Mouse (Mus musculus) adrenal gland, postnatal 10 days (tissue): ENCODE data around the gene Mdh2. TPM values are rescaled to one million over a fixed set of nuclear protein-coding genes. Genes with fewer than 3 reads are reported as not detected.

Source experiments
- DNase-seq: peaks from one replicate; pipeline ENCODE4 v3.0.0; 2021; ENCODE audit warnings: mixed read lengths
- total RNA-seq, 2 experiments: library from RNA; stranded (reverse); gene quantifications; 2 replicates each; pipeline ENCODE4 v1.2.3; 2021

The Mdh2 gene
- total RNA-seq, 2 experiments from 2014 or later: 1,052 to 1,158 TPM

- no peak for DNase-seq
Measured at GRCm38 (mm10) chr5:135776546-135776945, 1.7 kb upstream of the Mdh2 start.

GRCm38 (mm10) chr5:135777796-135778470 is 347 bp upstream of the Mdh2 start, which contains the start of gene Styxl1:
Gene Styxl1 (minus strand): TSS chr5:135778385.
- no peak for DNase-seq

GRCm38 (mm10) chr5:135780331-135780730 is 2.1 kb downstream of the Mdh2 start:
- DNase-seq: no peak

- DNase-seq: no peak
Measured at GRCm38 (mm10) chr5:135782901-135783300, 4.6 kb downstream of the Mdh2 start.

- peak; percentile 96 for DNase-seq
Measured at GRCm38 (mm10) chr5:135793996-135794858, 15.9 kb downstream of the Mdh2 start.

GRCm38 (mm10) chr5:135794859-135795181 is 16.5 kb downstream of the Mdh2 start:
- no peak for DNase-seq

- DNase-seq: peak; percentile 23
Measured at GRCm38 (mm10) chr5:135799746-135800145, 21.5 kb downstream of the Mdh2 start.

- DNase-seq: no peak
Measured at GRCm38 (mm10) chr5:135800927-135801326, 22.6 kb downstream of the Mdh2 start.

- no peak for DNase-seq
Measured at GRCm38 (mm10) chr5:135802641-135803040, 24.4 kb downstream of the Mdh2 start.

- no peak for DNase-seq
Measured at GRCm38 (mm10) chr5:135803135-135803534, 24.9 kb downstream of the Mdh2 start.

- no peak for DNase-seq
Measured at GRCm38 (mm10) chr5:135803676-135804075, 25.4 kb downstream of the Mdh2 start.

- no peak for DNase-seq
Measured at GRCm38 (mm10) chr5:135804735-135805134, 26.5 kb downstream of the Mdh2 start.

- DNase-seq: peak; percentile 96
Measured at GRCm38 (mm10) chr5:135806555-135807262, 28.4 kb downstream of the Mdh2 start, which contains the start of gene Srrm3. Gene Srrm3 (plus strand): TSS chr5:135806890.

- DNase-seq: peak; percentile 33
Measured at GRCm38 (mm10) chr5:135807263-135807637, 29.0 kb downstream of the Mdh2 start.

GRCm38 (mm10) chr5:135812991-135813390 is 34.7 kb downstream of the Mdh2 start:
- peak; percentile 77 for DNase-seq

- DNase-seq: no peak
Measured at GRCm38 (mm10) chr5:135818491-135818890, 40.2 kb downstream of the Mdh2 start.

- no peak for DNase-seq
Measured at GRCm38 (mm10) chr5:135822316-135822944, 44.1 kb downstream of the Mdh2 start.

GRCm38 (mm10) chr5:135824517-135824916 is 46.2 kb downstream of the Mdh2 start:
- DNase-seq: peak; percentile 20

GRCm38 (mm10) chr5:135826225-135826624 is 47.9 kb downstream of the Mdh2 start:
- no peak for DNase-seq

- no peak for DNase-seq
Measured at GRCm38 (mm10) chr5:135829381-135829780, 51.1 kb downstream of the Mdh2 start.

- DNase-seq: no peak
Measured at GRCm38 (mm10) chr5:135832729-135833128, 54.4 kb downstream of the Mdh2 start.

GRCm38 (mm10) chr5:135834769-135835491 is 56.6 kb downstream of the Mdh2 start:
- peak; percentile 87 for DNase-seq
